Mouse (Mus musculus): Measurements from ENCODE around the gene Sftpd.

DNA sequence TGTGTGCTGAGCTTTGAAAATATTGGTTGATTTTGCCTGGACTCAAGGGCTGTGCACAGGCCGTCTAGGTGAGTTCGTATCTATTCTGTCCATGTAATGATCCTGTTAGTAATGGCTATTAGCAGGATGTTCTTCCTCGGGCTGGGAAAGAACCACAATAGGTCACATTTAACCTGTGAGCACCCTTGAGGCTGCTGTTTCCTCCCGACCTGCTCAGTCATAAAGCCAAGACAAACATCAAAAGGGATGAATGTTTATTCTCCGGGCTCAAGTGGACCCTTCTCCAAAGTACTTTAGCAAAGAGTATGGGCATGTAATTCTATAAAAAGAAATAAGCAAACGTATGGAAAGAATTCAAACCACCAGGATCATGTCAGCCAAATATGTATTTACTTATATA, 38.9 kb downstream of the Sftpd start:
- TF ChIP-seq GATA1 (IDR thresholded peaks at IDR 0.05; ENCODE audit: borderline replicate concordance, low read length) (no peak), FLI1 (IDR thresholded peaks at IDR 0.05; ENCODE audit: low read length) (no peak)

All from megakaryocyte, embryonic 14.5 days (primary cell).